Mouse (Mus musculus) brain, embryonic 14.5 days (tissue): ENCODE data around the gene Mpp2.

Experiments
- CTCF ChIP-seq: fragments of 200-500 bp; IDR thresholded peaks from 2 replicates; pipeline ENCODE4 v1.5.1; 2012; ENCODE audit warnings: inconsistent platforms, mild to moderate bottlenecking, moderate library complexity, borderline replicate concordance; ENCODE audit not compliant: insufficient read depth, insufficient read length; ENCODE audit errors: extremely low read depth
- POLR2A ChIP-seq: fragments of 200-500 bp; IDR thresholded peaks from 2 replicates; pipeline ENCODE4 v1.6.1; 2012; ENCODE audit warnings: mild to moderate bottlenecking, inconsistent platforms, borderline replicate concordance; ENCODE audit not compliant: poor library complexity, insufficient read depth, insufficient read length, severe bottlenecking; ENCODE audit errors: extremely low read depth

DNA sequence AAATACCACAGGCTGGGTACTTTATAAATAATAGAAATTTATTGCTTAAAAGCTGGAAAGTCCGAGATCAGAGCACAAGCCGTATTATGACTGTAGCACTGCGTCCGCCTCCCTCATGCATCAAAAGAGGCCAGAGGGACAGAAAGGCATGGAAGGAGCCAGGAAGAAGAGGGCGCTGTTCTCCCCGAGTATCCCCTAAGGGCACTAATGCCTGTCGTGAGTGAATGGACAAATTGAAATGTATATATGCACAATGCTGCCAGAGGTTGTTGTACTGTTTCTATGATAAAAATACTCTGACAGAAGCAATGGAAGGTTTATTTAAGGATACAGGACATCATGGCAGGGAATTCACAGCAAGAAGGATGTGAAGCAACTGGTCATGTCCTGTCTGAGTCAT is 58.3 kb downstream of the Mpp2 start:
- TF ChIP-seq CTCF: peak; percentile 7; the same call in 1 of the 2 replicates
- TF ChIP-seq POLR2A: no peak
